Comparison of ENCODE assay signal across 31 mouse cellular contexts in genomic region chr5:65549677-65550076, GRCm38 (mm10). TPM values are rescaled to one million over a fixed set of nuclear protein-coding genes. Genes with fewer than 3 reads are reported as not detected.
A peak's percentile ranks its signal among the peaks of the same experiment; 100 is the strongest.
DNase-seq lines count a peak whose midpoint lies in the region; ATAC-seq and TF ChIP-seq lines count a peak whose summit lies in the region.
"Had no signal": no experiment of that assay in that cellular context is flagged by ENCODE, and none has a peak within 500 bp of the region (broad histone marks: within the 10 kb centered on the region; RNA-seq: fewer than 3 reads in every experiment).

No protein-coding gene starts in this region.

- no peak overlapping the region for H3K9ac ChIP-seq in embryonic facial prominence, embryonic 14.5 days (ENCODE audit: low read depth, low read length)
- H3K9ac ChIP-seq in lung, postnatal 0 days (replicated peaks; ENCODE audit: low read depth) = no peak overlapping the region
- H3K9ac ChIP-seq: forebrain, embryonic 15.5 days; heart, embryonic 13.5 days; hindbrain, embryonic 14.5 days; limb, embryonic 12.5 days; liver, embryonic 13.5 days; midbrain, embryonic 15.5 days; neural tube, embryonic 12.5 days had no signal

- H3K36me3 ChIP-seq in embryonic facial prominence, embryonic 14.5 days (ENCODE audit: control insufficient read depth, insufficient read depth, low read length) = peaks cover 4% of the 10 kb centered on the region; the same call in 1 of the 2 replicates
- H3K36me3 ChIP-seq in embryonic facial prominence, embryonic 10.5 days (replicated peaks) = peaks cover 71% of the 10 kb centered on the region
- no peaks in the 10 kb centered on the region for H3K36me3 ChIP-seq in lung, postnatal 0 days (ENCODE audit: insufficient read depth, low read length)
- H3K36me3 ChIP-seq: forebrain, embryonic 15.5 days; midbrain, embryonic 15.5 days had no signal

- H3K4me3 ChIP-seq in embryonic facial prominence, embryonic 14.5 days (ENCODE audit: low read depth, low read length) = no peak overlapping the region
- H3K4me3 ChIP-seq in embryonic facial prominence, embryonic 10.5 days = no peak overlapping the region
- H3K4me3 ChIP-seq in lung, postnatal 0 days (ENCODE audit: low read depth, low read length) = no peak overlapping the region
- H3K4me3 ChIP-seq in gastrocnemius, adult 2 months = no peak overlapping the region
- H3K4me3 ChIP-seq: forebrain, embryonic 15.5 days; heart, embryonic 13.5 days; limb, embryonic 12.5 days; liver, embryonic 13.5 days; midbrain, embryonic 15.5 days; neural tube, embryonic 12.5 days had no signal

- intact Hi-C loops in gastrocnemius, adult 2 months (cut with DNase I) = no loop called here

- ATAC-seq in embryonic facial prominence, embryonic 14.5 days (ENCODE audit: low read depth) = no peak
- ATAC-seq in lung, postnatal 0 days = peak; percentile 69
- ATAC-seq in megakaryocyte progenitor cell, adult 5-6 weeks (replicated peaks; ENCODE audit: poor library complexity) = peak; percentile 72
- ATAC-seq: forebrain, embryonic 15.5 days; intestine, postnatal 0 days; midbrain, embryonic 15.5 days had no signal

- H3K9me3 ChIP-seq in embryonic facial prominence, embryonic 14.5 days (ENCODE audit: control insufficient read depth, low read length) = no peaks in the 10 kb centered on the region
- H3K9me3 ChIP-seq in embryonic facial prominence, embryonic 10.5 days = peaks cover 2% of the 10 kb centered on the region; the same call in 1 of the 2 replicates
- no peaks in the 10 kb centered on the region for H3K9me3 ChIP-seq in lung, postnatal 0 days (ENCODE audit: low read length)
- H3K9me3 ChIP-seq: forebrain, embryonic 15.5 days; liver, embryonic 13.5 days; midbrain, embryonic 15.5 days; neural tube, embryonic 12.5 days had no signal

- TF ChIP-seq EP300 in lung, postnatal 0 days (IDR thresholded peaks at IDR 0.05) = no peak; the same call in 1 of the 2 replicates

- H3K4me2 ChIP-seq in embryonic facial prominence, embryonic 14.5 days (ENCODE audit: low read depth, low read length) = no peak overlapping the region
- H3K4me2 ChIP-seq in lung, postnatal 0 days (replicated peaks; ENCODE audit: low read depth, low read length) = no peak overlapping the region
- H3K4me2 ChIP-seq: forebrain, embryonic 15.5 days; heart, embryonic 13.5 days; hindbrain, embryonic 14.5 days; limb, embryonic 12.5 days; liver, embryonic 13.5 days; midbrain, embryonic 15.5 days; neural tube, embryonic 12.5 days had no signal

- H3K27ac ChIP-seq in embryonic facial prominence, embryonic 14.5 days (replicated peaks; ENCODE audit: low read depth, low read length) = 0 out of 2 replicates have a peak overlapping the region, but pooled peaks have one; percentile 8
- H3K27ac ChIP-seq in embryonic facial prominence, embryonic 10.5 days (replicated peaks) = no peak overlapping the region
- H3K27ac ChIP-seq in lung, postnatal 0 days (ENCODE audit: low read length) = no peak overlapping the region
- no peak overlapping the region; the same call in 1 of the 2 replicates for H3K27ac ChIP-seq in gastrocnemius, adult 2 months
- H3K27ac ChIP-seq: forebrain, embryonic 15.5 days; heart, embryonic 13.5 days; hindbrain, embryonic 14.5 days; limb, embryonic 12.5 days; liver, embryonic 13.5 days; midbrain, embryonic 15.5 days; neural tube, embryonic 12.5 days had no signal

- 89% methylated on average over 1 of the region's 1 CpGs for WGBS in embryonic facial prominence, embryonic 14.5 days
- WGBS in embryonic facial prominence, embryonic 10.5 days = 94% methylated on average over 1 of the region's 1 CpGs
- WGBS in lung, postnatal 0 days = 75% methylated on average over 1 of the region's 1 CpGs

- no peaks in the 10 kb centered on the region for H3K27me3 ChIP-seq in embryonic facial prominence, embryonic 14.5 days (replicated peaks; ENCODE audit: control insufficient read depth, insufficient read depth, low read length)
- H3K27me3 ChIP-seq in embryonic facial prominence, embryonic 10.5 days (replicated peaks; ENCODE audit: low read depth, poor library complexity, severe bottlenecking) = no peaks in the 10 kb centered on the region
- no peaks in the 10 kb centered on the region for H3K27me3 ChIP-seq in lung, postnatal 0 days (replicated peaks; ENCODE audit: insufficient read depth, low read length)
- H3K27me3 ChIP-seq: forebrain, embryonic 15.5 days; heart, embryonic 13.5 days; limb, embryonic 12.5 days; liver, embryonic 13.5 days; midbrain, embryonic 15.5 days; neural tube, embryonic 12.5 days had no signal

- no peaks in the 10 kb centered on the region for H3K4me1 ChIP-seq in embryonic facial prominence, embryonic 14.5 days (ENCODE audit: control insufficient read depth, insufficient read depth, low read length)
- H3K4me1 ChIP-seq in embryonic facial prominence, embryonic 10.5 days = no peaks in the 10 kb centered on the region
- H3K4me1 ChIP-seq in lung, postnatal 0 days (ENCODE audit: insufficient read depth, low read depth, low read length) = no peaks in the 10 kb centered on the region
- H3K4me1 ChIP-seq: forebrain, embryonic 15.5 days; midbrain, embryonic 15.5 days; neural tube, embryonic 12.5 days had no signal

- TF ChIP-seq CTCF in lung, postnatal 0 days (IDR thresholded peaks at IDR 0.05) = no peak
- no peak for TF ChIP-seq CTCF in gastrocnemius, adult 2 months (IDR thresholded peaks at IDR 0.05)

- no peak for DNase-seq in embryonic facial prominence, embryonic 14.5 days (ENCODE audit: low spot score)
- DNase-seq in embryonic facial prominence, embryonic 10.5 days (ENCODE audit: low spot score) = no peak
- DNase-seq in lung, postnatal 0 days (ENCODE audit: low spot score) = peak; percentile 58
- no peak for DNase-seq in lung, postnatal 25 days (ENCODE audit: low spot score)
- peak; percentile 85 for DNase-seq in adipocyte (ENCODE audit: low spot score)
- no peak for DNase-seq in gastrocnemius, adult 2 months
- DNase-seq in embryo, embryonic 11 days = no peak
- DNase-seq: adrenal gland, postnatal 25 days; cerebellum, adult 11-12 months; cerebellum, adult 9-11 months; gastrocnemius, postnatal 10 days; heart, adult 18-20 months; heart, postnatal 10 days; kidney, postnatal 25 days; liver, embryonic 13.5 days; lung, adult 2 months; lung, postnatal 14 days; right cerebral cortex, adult 18-20 months; thymus, postnatal 4 days had no signal

RNA-seq across cellular contexts. Expression of gene Ube2k, which starts 12.6 kb away (rescaled TPM):
- polyA plus RNA-seq in embryonic facial prominence, embryonic 14.5 days (2014; fragmentation: Nextera tagmentation; extraction: Ambion mirVana) = 122 and 130 TPM in 2 replicates
- polyA plus RNA-seq in embryonic facial prominence, embryonic 10.5 days (2016; fragmentation: Nextera tagmentation; extraction: Ambion mirVana) = 214 and 216 TPM in 2 replicates
- 99.8 and 102 TPM in 2 replicates for polyA plus RNA-seq in lung, postnatal 0 days (2015; fragmentation: Nextera tagmentation; extraction: Ambion mirVana)
- 150 TPM in 2 replicates for total RNA-seq in megakaryocyte progenitor cell, adult 5-6 weeks (2015)
- 32.9 and 45.7 TPM in 2 replicates for total RNA-seq in megakaryocyte progenitor cell, adult 5-6 weeks (2017)
- total RNA-seq in gastrocnemius, adult 2 months (2021) = 10 to 100 TPM; 62.1 to 65.9 TPM

RNA-seq across cellular contexts. Expression of gene Smim14, which starts 12.7 kb away (rescaled TPM):
- 144 and 146 TPM in 2 replicates for polyA plus RNA-seq in embryonic facial prominence, embryonic 14.5 days (2014; fragmentation: Nextera tagmentation; extraction: Ambion mirVana)
- polyA plus RNA-seq in embryonic facial prominence, embryonic 10.5 days (2016; fragmentation: Nextera tagmentation; extraction: Ambion mirVana) = 56.0 and 69.3 TPM in 2 replicates
- polyA plus RNA-seq in lung, postnatal 0 days (2015; fragmentation: Nextera tagmentation; extraction: Ambion mirVana) = 249 and 251 TPM in 2 replicates
- total RNA-seq in megakaryocyte progenitor cell, adult 5-6 weeks (2015) = 142 and 144 TPM in 2 replicates
- total RNA-seq in megakaryocyte progenitor cell, adult 5-6 weeks (2017) = 83.0 and 86.5 TPM in 2 replicates
- total RNA-seq in gastrocnemius, adult 2 months (2021) = 10 to 100 TPM; 39.2 to 41.7 TPM

RNA-seq across cellular contexts. Expression of gene Gm43552, which starts 57.0 kb away (rescaled TPM):
- polyA plus RNA-seq in embryonic facial prominence, embryonic 14.5 days (2014; fragmentation: Nextera tagmentation; extraction: Ambion mirVana) = not detected in 2 replicates
- not detected in 2 replicates for polyA plus RNA-seq in embryonic facial prominence, embryonic 10.5 days (2016; fragmentation: Nextera tagmentation; extraction: Ambion mirVana)
- not detected in 2 replicates for polyA plus RNA-seq in lung, postnatal 0 days (2015; fragmentation: Nextera tagmentation; extraction: Ambion mirVana)
- total RNA-seq in megakaryocyte progenitor cell, adult 5-6 weeks (2015) = not detected in 2 replicates
- not detected in 2 replicates for total RNA-seq in megakaryocyte progenitor cell, adult 5-6 weeks (2017)
- not detected for total RNA-seq in gastrocnemius, adult 2 months (2021)
- total RNA-seq: heart, postnatal 10 days; hematopoietic stem cell, adult 5-6 weeks; layer of hippocampus, adult 18-20 months; layer of hippocampus, postnatal 10 days had no signal
- polyA plus RNA-seq: forebrain, embryonic 15.5 days; hindbrain, embryonic 14.5 days; intestine, postnatal 0 days; kidney, embryonic 14.5 days; limb, embryonic 12.5 days; lung, adult 2 months; neural tube, embryonic 12.5 days had no signal

Comparison
In these comparisons a context has a peak if more than half of its experiments do, and no peak if none do; other contexts are left out.
1. DNase-seq: peak in lung, postnatal 0 days (single experiment) and adipocyte (single experiment); none in embryonic facial prominence, embryonic 14.5 days (single experiment), embryonic facial prominence, embryonic 10.5 days (single experiment), lung, postnatal 25 days (single experiment), gastrocnemius, adult 2 months (single experiment) and embryo, embryonic 11 days (single experiment).